Mouse (Mus musculus) layer of hippocampus, adult 11-12 months (tissue): Measurements from ENCODE around the gene Zswim1.
"Not testable (repeated sequence)": the region's sequence is repeated elsewhere in the genome, so short reads cannot be mapped to it uniquely, and the experiment has no call there.

Experiments
- DNase-seq: peaks from one replicate; pipeline ENCODE4 v3.0.0; 2022; ENCODE audit warnings: low spot score

Zswim1 gene

DNA sequence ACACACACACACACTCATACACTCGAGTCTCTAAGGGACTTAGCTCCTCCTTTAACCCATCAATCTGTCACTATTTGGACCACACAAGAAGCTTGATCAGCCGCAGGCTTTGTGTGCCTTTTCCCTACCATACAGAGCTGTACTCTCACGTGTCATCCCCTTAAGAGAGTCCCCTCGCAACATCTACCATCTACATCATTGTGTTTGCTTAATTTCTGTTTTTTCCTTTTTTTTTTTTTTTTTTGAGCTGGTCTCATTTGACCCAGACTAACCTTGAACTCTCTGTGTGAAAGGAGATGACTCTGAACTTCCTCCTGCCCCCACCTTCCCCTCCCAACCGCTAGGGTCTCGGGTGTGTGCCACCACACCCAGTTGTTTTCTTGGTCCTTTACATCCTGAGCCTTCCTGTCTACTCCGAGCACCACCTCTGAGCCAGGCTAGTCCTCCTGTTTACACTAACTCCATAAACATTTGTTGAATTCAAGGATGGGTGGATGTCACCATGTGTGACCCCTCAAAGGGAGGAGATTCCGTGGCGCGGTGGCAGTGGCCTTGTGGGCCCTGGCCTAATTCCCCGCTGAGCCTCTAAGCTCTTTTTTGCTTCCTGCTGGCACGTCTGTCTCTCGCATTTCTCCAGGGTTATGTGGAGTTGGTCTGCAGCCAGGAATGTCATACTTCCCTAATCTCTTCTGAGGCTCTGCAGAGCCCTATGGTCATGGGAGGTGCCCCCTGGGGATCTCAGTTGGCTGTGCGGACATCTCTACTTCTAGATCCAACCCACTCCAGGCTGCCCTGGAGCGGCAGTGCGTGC is 44.5 kb downstream of the Zswim1 start:
- DNase-seq: no peak

DNA sequence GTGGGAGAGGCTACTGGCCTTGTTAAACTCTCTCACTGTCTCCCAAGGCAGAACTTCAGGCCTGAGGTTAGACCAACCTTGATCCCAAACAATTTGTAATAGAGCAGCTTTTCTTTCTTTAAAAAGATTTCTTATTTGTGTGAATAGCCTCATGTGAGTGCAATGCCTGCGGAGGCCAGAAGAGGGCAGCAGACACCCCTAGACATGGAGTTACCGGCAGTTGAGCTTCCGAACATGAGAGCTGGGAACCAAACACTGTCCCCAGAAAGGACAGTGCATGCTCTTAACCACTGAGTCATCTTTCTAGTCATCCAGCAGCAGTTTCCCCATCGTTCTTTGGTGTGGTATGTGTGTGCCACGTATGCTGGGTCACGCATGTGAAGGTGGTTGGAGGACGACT is 45.1 kb downstream of the Zswim1 start:
- no peak for DNase-seq

DNA sequence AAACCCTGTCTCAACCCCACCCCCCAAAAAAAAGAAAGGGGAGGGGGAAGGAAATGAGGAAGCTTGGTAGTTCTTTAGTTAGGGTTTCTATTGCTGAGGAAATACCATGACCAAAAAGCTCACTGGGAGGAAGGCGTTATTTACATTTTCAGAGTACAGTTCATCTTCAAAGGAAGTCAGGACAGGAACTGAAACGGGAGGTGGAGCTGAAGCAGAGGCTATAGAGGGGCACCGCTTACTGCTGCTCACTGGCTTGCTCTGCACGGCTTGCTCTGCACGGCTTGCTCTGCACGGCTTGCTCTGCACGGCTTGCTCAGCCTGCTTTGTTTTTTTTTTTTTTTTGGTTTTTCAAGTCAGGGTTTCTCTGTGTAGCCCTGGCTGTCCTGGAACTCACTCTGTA is 46.0 kb downstream of the Zswim1 start:
- DNase-seq: no peak

DNA sequence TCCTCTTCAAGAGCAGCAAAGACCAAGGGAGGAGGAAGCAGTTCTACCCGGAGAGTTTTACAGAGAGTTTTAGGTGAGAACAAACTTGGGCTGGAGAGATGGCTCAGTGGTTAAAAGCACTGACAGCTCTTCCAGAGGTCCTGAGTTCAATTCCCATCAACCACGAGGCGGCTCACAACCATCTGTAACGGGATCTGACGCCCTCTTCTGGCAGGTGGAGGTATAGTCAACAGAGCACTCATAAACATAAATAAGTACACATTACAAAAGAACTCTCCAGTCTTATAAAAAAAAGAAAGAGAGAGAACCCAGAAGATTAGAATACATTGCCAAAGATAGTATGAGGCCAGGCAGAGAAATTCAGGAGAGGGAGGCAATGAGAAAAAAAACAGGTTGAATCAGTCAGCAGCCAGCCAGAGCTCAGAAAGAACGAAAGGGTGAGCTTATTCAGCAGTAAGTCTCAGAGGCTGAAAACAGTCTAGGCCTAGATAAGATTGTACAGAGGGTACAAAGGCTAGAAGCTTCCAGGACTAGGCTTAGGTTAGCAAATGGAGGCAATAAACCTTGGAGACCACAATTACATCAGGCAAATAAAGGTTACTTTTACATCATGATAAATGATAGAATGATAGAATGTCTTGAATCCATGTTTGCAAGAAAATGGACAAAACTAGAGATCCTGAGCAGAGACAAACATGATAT is 49.3 kb downstream of the Zswim1 start:
- no peak for DNase-seq

DNA sequence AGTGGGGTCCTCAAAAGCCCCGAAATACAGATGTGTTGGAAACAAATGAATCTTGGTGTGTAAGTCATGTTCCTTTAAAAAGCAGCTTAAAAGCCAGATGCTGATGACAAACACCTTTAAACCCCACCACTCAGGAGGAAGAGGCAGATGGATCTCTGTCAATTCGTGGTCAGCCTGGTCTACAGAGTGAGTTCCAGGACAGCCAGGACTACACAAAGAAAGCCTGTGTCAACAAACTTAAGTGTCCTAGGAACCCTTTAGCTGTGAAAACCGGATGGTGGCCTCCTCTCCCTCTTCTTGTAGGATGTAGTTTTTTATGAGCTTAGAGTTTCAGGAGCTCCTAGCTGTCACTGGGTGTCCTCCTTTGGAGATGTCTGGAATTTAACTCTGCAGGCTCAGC is 51.1 kb downstream of the Zswim1 start:
- DNase-seq: no peak

DNA sequence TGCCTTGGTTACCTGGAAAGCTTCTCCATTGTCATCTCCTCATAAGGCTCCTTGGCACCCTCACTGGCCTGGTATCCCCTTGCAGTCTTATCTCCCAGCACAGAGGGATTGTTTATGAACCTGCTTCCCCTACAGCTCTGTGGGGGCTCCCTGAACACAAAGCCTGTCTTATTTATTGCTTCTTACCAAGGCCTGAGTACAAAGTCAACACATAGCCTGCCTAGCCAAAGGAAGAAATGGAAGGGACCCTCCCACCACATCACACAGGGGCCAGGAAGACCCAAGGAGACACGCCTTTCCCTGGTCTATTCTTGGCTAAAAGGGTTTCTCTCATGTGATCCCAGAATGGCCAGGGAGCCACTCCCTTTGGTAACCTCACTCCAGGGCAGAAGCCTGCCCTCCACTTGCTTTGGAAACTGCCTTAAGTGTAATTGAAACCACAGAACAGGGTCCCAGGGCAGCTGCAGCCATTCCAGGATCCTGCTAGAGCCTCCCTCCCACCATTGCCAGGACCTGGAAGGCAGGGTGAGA is 51.8 kb downstream of the Zswim1 start:
- DNase-seq: no peak

DNA sequence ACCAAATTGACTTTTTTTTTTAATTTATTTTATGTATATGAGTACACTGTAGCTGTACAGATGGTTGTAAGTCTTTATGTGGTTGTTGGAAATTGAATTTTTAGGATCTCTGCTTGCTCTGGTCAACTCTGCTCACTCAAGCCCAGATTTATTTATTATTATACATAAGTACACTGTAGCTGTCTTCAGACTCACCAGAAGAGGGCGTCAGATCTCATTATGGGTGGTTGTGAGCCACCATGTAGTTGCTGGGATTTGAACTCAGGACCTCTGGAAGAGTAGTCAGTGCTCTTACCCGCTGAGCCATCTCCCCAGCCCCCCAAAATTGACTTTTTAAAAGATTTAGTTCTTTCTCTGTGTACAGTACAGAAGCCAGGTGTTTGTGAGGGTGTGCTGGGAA is 53.2 kb downstream of the Zswim1 start:
- DNase-seq: not testable (repeated sequence)
